Mouse (Mus musculus) forebrain, postnatal 0 days (tissue): ENCODE measurements at regions not wholly inside any gene's neighbourhood (a gene's known extent, or its start where the extent isn't known, plus 50 kb on each side); places are given as distances from the start of the nearest gene placed in this dataset.

Experiments
- ATAC-seq: fragments of 200-750 bp; cut with Nextera tagmentation; 2 replicates; pipeline ENCODE4 v1.8.0; 2017; ENCODE audit warnings: mild to moderate bottlenecking, moderate library complexity
- DNase-seq: peaks from one replicate; pipeline ENCODE4 v3.0.0-alpha.2; 2015
- H3K27ac ChIP-seq: fragments of 300-500 bp; sonication (generic); 2 replicates; pipeline ENCODE4 v1.5.1; 2014; ENCODE audit warnings: low read depth, mild to moderate bottlenecking, antibody characterized with exemption, low read length, moderate library complexity, mixed read lengths
- H3K27me3 ChIP-seq: fragments of 300-500 bp; sonication (generic); 2 replicates; pipeline ENCODE4 v1.6.1; 2014; ENCODE audit warnings: mild to moderate bottlenecking, low read length, mixed read lengths; ENCODE audit not compliant: insufficient read depth
- H3K36me3 ChIP-seq: fragments of 300-500 bp; sonication (generic); 2 replicates; pipeline ENCODE4 v1.6.1; 2014; ENCODE audit warnings: mild to moderate bottlenecking, moderate library complexity; ENCODE audit not compliant: insufficient read depth
- H3K4me1 ChIP-seq: fragments of 300-500 bp; sonication (generic); 2 replicates; pipeline ENCODE4 v1.6.1; 2014; ENCODE audit warnings: antibody characterized with exemption; ENCODE audit not compliant: insufficient read depth
- H3K4me2 ChIP-seq: fragments of 300-500 bp; sonication (generic); 2 replicates; pipeline ENCODE4 v1.6.1; 2014; ENCODE audit warnings: low read depth, mild to moderate bottlenecking, moderate library complexity
- H3K4me3 ChIP-seq: fragments of 300-500 bp; sonication (generic); 2 replicates; pipeline ENCODE4 v1.5.1; 2014; ENCODE audit warnings: low read depth, low read length, mixed read lengths
- H3K9ac ChIP-seq: fragments of 300-500 bp; sonication (generic); 2 replicates; pipeline ENCODE4 v1.6.1; 2014; ENCODE audit warnings: mild to moderate bottlenecking
- H3K9me3 ChIP-seq: fragments of 300-500 bp; sonication (generic); 2 replicates; pipeline ENCODE4 v1.6.1; 2016; ENCODE audit warnings: low read length
- CTCF ChIP-seq: sonication (generic); IDR thresholded peaks from 2 replicates; pipeline ENCODE4 v1.5.1; 2016; ENCODE audit warnings: antibody characterized with exemption, control low read depth, low read depth
- WGBS: fragments of 180-500 bp; shearing (Covaris S2); extraction: QIAGEN DNeasy Blood & Tissue Kit; methylation state at CpG from one replicate; pipeline ENCODE4 v1.1.7; 2014; 5-methylcytosine and 5-hydroxymethylcytosine counted together

DNA sequence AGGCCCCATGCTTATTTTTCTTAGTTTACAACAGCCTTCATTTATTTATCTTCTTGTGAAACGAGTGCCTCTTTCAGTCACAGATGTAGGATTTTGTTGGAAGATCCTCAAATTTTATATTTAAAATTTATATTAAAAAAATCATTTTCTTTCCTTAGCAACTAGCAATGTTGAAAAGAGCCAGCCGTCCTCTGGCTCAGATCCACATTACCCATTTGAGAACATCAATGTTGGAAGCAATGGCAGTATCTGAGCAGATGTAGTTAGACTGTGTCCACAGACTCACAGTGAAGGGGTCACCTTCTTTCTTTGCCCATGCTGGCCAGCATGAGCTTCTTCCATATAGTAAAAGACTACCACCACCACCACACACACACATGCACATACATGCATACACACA, 2681.4 kb upstream of the Gm7489 start:
- Histone ChIP-seq H3K4me3 (no peak overlapping the region), H3K27me3 (no peaks in the 10 kb centered on the region), H3K4me1 (no peaks in the 10 kb centered on the region), H3K9ac (no peak overlapping the region), H3K9me3 (no peaks in the 10 kb centered on the region), H3K4me2 (no peak overlapping the region), H3K27ac (no peak overlapping the region), H3K36me3 (no peaks in the 10 kb centered on the region)
- ATAC-seq: no peak
- 70% methylated on average over 2 of the region's 2 CpGs for WGBS
- no peak for TF ChIP-seq CTCF
- no peak for DNase-seq

DNA sequence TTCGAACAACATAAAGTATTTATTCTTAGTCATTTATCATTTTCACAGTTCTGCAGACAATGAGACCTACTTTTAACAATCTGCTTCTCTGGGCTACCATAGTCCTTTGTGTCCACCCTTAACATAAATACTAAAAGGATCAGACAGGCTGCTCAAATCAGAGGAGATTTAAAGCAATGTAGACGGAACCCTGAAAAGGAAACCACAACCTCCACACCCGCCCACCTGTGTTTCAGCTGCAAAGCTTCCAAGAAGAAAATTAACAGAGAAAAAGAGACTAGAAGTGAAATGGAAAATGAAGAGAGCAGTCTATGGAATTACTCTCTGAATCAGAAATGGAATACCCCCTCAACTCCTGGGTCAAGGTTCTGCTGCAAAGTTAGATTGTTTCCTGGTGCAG, 2678.7 kb upstream of the Gm7489 start:
- Histone ChIP-seq H3K4me1 (no peaks in the 10 kb centered on the region), H3K9me3 (no peaks in the 10 kb centered on the region), H3K27ac (no peak overlapping the region), H3K27me3 (no peaks in the 10 kb centered on the region), H3K9ac (no peak overlapping the region), H3K36me3 (no peaks in the 10 kb centered on the region), H3K4me3 (no peak overlapping the region), H3K4me2 (no peak overlapping the region)
- 59% methylated on average over 3 of the region's 3 CpGs for WGBS
- no peak for TF ChIP-seq CTCF
- ATAC-seq: no peak
- DNase-seq: no peak

DNA sequence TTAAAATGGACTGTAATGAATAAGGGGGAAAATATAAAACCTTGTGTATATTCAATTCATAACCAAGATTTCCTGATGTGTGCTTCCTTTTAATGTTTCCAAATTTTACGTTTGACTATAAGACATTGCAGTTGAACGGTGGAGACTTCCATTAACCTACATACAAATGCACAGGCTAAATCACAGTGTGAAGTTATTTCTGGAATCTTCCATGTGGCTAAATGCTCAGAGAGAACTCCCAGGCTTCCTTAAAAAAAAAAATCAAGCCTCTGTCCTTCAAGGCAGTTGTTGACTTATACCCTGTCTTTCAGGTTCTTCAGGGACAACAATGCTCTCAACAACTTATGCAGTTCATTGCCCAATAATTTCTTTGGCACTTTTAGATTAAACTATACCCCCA, 2677.9 kb upstream of the Gm7489 start:
- Histone ChIP-seq H3K27ac (no peak overlapping the region), H3K4me2 (no peak overlapping the region), H3K27me3 (no peaks in the 10 kb centered on the region), H3K9ac (no peak overlapping the region), H3K36me3 (no peaks in the 10 kb centered on the region), H3K4me3 (no peak overlapping the region), H3K9me3 (no peaks in the 10 kb centered on the region), H3K4me1 (no peaks in the 10 kb centered on the region)
- DNase-seq (peak; percentile 1), ATAC-seq (no peak)
- 74% methylated on average over 2 of the region's 2 CpGs for WGBS
- no peak for TF ChIP-seq CTCF

DNA sequence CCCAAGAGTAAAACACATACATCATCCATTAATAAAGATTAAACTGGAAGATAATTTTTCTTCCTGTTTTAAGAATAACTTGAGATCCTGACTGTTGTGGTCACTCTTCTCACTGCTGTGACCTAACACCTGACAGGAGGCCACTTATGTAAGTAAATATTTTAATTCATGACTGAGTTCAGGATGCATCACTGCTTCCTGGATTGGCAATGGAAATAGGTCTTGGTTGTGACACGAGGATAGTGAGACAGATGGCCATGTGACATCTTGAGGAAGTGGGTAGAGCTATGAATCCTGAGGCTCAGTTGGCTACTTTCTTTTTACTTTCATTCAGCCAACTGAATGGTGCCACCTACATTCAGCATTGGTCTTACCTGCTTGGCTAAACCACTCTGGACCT, 2649.8 kb upstream of the Gm7489 start:
- WGBS: 78% methylated on average over 1 of the region's 1 CpGs
- Histone ChIP-seq H3K27me3 (no peaks in the 10 kb centered on the region), H3K36me3 (no peaks in the 10 kb centered on the region), H3K9me3 (no peaks in the 10 kb centered on the region), H3K27ac (no peak overlapping the region), H3K4me1 (no peaks in the 10 kb centered on the region), H3K4me2 (no peak overlapping the region), H3K9ac (no peak overlapping the region), H3K4me3 (no peak overlapping the region)
- no peak for ATAC-seq
- DNase-seq: no peak
- TF ChIP-seq CTCF: no peak

DNA sequence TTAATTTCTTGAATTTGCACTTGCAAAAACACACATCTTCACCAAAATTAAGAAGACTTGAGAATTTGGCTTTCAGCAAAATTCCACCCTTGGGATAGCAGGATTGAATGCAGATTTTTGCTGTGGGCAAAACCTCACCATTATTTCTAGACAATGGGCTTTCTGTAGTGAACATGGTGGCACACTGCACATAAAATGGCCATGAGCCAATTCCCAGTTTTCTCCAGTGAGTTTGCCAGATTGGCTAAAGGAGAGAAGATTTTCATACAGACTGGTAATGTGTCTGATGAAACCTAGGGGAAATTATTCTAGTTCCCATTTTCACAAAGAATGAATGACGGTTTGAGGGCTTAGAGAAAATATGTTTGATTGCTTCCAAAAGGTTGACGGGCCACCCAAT, 2640.1 kb upstream of the Gm7489 start:
- Histone ChIP-seq H3K9ac (no peak overlapping the region), H3K27ac (no peak overlapping the region), H3K36me3 (no peaks in the 10 kb centered on the region), H3K9me3 (no peaks in the 10 kb centered on the region), H3K27me3 (no peaks in the 10 kb centered on the region), H3K4me2 (no peak overlapping the region), H3K4me1 (no peaks in the 10 kb centered on the region), H3K4me3 (no peak overlapping the region)
- TF ChIP-seq CTCF: no peak
- ATAC-seq (no peak), DNase-seq (no peak)
- 78% methylated on average over 2 of the region's 2 CpGs for WGBS

DNA sequence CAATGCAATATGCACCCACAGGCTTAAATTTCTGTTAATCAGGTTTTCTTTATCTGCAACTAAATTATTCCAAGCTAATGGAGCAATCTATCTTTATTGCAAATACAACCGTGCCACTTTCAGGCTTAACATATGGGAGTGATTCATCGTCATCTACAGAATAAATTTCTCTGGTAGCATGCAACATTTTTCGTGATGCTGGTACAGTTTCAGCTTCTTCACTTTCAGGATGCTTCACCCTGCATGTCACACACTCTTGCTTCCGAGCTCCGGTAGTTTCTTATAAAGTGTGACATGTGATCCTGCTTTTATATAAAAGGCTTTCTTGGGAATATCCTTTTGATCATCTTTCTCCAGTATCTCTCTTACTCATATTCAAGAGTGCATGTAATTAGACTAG, 2637.4 kb upstream of the Gm7489 start:
- TF ChIP-seq CTCF: no peak
- ATAC-seq (0 out of 2 replicates have a peak, but pooled peaks have one; percentile 20), DNase-seq (no peak)
- Histone ChIP-seq H3K27ac (no peak overlapping the region), H3K36me3 (no peaks in the 10 kb centered on the region), H3K27me3 (no peaks in the 10 kb centered on the region), H3K4me3 (no peak overlapping the region), H3K4me1 (no peaks in the 10 kb centered on the region), H3K9me3 (no peaks in the 10 kb centered on the region), H3K9ac (no peak overlapping the region), H3K4me2 (no peak overlapping the region)
- WGBS: 59% methylated on average over 5 of the region's 5 CpGs

DNA sequence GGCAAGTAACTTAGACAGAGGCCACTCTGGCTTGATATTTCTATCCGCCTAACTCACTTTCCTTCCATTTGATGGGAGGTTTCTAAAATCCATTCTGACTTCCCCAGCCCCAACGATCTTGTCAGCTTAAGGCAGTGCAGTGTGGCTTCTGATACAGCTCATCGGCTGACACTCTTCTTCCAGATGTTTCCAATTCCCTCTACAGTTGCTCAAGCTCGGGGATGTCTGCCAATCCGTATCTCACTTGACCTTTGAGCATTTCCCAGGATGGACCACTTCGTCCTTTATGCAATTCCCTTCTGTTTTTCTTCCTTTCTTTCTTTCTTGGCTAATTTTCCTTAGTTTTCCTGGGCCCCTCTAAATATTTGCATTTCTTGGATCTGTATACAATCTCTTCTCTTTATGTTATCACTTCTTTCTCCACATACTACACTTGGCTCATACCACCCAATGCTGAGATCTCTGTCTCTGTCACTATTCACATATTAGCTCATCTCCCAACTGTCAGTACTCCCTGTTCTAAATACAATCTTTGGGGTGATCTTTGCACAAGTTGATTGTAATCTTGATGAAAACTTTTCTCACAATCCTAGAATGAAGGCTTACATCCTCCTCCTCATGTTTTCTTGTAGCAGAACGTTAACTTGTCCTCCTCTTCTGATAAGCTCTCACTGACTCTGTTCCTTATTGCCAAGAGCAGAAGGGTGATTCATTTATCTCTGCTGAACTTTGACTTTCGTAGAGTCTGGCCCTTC, 2636.5 kb upstream of the Gm7489 start:
- Histone ChIP-seq H3K9ac (no peak overlapping the region), H3K27ac (no peak overlapping the region), H3K4me3 (no peak overlapping the region), H3K27me3 (no peaks in the 10 kb centered on the region), H3K4me1 (no peaks in the 10 kb centered on the region), H3K36me3 (no peaks in the 10 kb centered on the region), H3K4me2 (no peak overlapping the region), H3K9me3 (no peaks in the 10 kb centered on the region)
- DNase-seq: no peak
- no peak for TF ChIP-seq CTCF
- ATAC-seq: no peak
- WGBS: 86% methylated on average over 8 of the region's 8 CpGs
